Mouse (Mus musculus): ENCODE data around the gene Ang6.
"Not testable (repeated sequence)": the region's sequence is repeated elsewhere in the genome, so short reads cannot be mapped to it uniquely, and the experiment has no call there.

Ang6 gene

DNA sequence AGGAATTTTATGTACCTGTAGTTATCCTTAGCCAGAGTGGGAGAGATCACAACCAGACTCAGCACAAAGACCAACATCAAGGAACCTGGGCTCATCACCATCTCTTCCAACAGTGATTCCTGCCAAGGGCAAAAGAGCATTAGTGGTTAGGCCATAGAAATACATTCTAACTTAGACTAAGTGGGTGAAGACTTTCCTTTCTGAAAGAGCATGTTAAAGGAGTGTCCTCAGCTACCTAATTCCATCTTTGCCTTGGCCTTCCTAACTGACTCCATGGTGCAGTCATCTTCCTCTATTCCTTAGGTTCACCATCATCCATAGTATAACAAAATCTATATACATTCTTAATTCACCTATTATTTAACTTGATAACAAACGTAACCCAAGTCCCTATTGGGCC, at the start of gene Ang6:
TSS of gene Ang6 (minus strand) at position 101 of the 400 bp plus-strand sequence.
- DNase-seq (ENCODE audit: extremely low spot score, low spot score): no peak

DNA sequence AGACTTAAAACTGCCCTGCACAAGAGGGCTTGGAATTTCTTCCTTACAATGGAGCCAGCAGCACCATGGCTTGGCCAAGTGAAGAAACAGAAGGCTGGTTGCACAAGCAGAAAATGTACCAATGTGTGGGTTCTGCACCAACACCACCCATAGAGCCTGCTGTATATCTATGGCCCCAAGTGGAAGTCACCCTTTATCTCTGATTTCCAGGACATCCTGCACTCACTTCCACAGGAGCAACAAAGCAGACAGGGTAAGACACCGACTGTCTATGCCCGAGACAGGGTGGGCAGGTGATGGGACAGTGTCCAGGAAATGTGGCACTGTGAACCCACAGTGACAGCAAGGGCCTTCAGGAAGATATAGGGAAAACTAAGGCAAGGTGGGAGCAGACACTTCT, 44.5 kb upstream of the Ang6 start:
- not testable (repeated sequence) for DNase-seq (ENCODE audit: extremely low spot score, low spot score)

DNA sequence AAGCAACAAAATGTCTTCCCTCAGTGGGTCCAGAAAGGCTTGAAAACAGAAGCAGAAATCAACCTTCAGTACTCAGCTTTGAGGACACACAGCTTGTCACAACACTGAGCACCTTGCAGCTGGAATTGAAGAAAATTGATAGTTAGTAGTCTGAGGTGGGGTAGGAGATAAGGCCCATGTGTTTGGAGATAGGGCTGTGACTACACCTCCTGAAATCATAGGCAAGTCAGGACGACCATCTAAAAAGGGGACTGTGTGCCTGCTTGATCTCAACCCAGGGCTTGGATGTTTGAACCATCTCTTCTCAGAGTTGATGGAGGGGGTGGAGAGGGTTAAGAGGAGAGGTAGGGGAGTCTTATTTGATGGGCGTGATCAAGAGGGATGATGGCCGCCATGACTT, 29.8 kb upstream of the Ang6 start:
- not testable (repeated sequence) for DNase-seq (ENCODE audit: extremely low spot score, low spot score)

DNA sequence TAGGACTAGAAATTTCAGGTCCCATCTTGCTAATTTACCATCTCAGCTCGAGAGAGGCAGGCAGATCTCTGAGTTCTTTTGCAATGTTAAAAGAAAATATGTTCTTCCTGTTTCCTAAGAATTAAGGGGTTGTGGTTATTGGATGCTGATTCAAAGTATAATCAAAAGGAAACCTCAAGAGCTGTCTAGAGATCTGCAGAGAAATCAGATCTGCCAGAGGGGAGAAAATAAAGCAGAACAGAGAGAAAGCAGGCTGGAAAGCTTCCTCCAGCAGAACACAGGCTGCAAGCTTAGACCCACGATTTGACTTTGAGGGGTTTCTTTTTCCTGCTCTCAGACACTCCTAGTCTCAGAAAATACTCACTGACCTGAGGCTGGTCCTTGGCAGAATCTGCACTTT, 7.6 kb upstream of the Ang6 start:
- not testable (repeated sequence) for DNase-seq (ENCODE audit: extremely low spot score, low spot score)

DNA sequence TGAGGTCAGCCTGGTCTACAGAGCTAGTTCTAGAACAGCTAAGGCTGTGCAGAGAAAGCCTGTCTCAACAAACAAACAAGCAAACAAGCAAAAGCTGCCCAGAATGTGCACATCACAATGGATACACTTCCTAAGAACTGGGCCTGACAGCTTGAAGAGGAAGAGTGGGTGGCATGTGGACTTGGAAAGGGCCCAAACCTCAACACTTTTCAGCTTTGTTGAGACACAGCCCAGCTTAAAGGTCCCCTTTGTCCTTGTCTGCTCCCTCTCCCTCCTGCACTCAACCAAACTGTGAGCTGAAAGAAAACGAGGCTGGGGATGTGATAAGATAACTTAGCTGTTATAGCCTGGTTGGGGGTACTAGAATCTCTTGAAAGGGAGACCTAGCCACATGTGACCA, 6.0 kb upstream of the Ang6 start:
- not testable (repeated sequence) for DNase-seq (ENCODE audit: extremely low spot score, low spot score)

DNA sequence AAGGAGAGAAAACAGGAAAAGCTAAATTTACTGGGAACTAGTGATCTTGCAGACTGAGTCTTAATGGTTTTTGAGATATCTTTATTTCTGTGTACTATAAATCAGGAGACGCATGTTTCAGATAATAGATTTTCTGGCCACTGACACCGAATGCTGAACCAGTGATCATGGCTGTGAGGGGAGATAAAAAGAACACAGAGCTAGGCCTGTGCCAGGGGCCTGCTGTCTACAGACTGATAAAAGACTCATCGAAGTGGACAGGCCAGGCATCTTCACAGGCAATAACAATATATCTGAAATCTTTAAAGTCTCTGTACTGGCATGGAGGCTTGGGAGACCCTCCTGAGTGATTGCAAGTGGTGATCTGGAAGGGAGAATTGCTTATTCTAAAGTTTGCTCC, 469 bp downstream of the Ang6 start:
- no peak for DNase-seq (ENCODE audit: extremely low spot score, low spot score)

DNA sequence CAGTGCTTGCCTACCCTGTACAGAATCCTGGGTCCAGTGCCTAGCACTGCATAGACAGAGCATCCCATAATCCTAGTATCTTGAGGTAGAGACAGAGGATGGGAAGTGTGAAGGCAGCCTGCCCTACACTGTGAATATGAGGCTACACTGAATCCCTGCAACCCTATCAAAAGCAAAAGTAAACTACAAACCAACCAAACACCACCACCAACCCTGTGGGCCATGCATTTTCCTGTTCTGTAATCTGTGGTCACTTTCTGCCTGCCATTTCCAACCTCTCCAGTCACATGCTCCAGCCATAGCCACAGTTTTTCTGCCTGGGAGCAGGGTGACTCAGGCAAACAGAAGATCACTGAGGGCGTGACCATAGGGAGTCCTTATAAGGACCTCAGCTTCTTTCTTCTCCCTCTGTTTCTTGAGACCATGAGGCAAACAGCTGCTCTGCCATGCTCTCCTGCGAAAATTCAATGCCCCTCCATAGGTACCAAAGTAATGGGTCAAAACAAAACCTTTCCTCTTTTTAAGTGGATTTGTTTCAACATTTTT, 3.5 kb downstream of the Ang6 start:
- DNase-seq (ENCODE audit: extremely low spot score, low spot score): not testable (repeated sequence)

DNA sequence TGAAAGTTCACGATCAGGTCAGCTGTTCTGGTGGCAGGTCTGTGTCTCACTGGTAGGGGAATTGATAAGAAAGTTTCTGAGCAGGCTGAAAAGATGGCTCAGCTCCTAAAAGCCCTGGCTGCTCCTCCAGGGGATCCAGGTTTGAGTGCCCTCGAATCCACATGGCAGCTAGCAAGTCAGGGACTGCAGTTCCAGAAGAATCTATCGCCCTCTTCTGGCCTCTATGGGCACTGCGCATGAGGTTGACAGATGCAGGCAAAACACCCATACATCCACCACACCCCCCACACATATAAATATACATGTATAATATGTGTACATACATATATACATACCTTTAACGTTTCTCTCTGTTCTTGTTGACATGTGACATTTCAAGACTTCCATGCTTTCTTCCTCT, 14.7 kb downstream of the Ang6 start:
- peak; percentile 71 for DNase-seq (ENCODE audit: extremely low spot score, low spot score)

DNA sequence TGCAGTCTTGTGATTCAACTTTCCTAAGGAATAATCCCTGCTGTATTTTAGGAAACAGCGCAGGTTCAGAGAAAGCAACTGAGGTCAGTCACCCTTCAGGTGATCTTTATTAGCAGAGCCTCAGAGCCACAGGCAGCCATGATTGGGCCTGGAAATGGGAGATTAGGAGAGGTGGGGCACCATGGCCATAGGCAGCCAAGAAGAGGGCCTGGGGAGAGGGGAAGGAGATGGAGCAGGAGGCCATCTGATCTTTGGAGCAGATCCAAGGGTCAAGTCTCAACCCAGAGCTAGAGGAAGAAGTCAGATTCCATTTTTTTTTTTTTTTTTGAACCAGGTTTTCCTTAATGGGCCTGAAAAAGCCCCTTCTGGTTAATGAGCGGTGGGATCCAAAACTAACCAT, 15.9 kb downstream of the Ang6 start:
- DNase-seq (ENCODE audit: extremely low spot score, low spot score): no peak

DNA sequence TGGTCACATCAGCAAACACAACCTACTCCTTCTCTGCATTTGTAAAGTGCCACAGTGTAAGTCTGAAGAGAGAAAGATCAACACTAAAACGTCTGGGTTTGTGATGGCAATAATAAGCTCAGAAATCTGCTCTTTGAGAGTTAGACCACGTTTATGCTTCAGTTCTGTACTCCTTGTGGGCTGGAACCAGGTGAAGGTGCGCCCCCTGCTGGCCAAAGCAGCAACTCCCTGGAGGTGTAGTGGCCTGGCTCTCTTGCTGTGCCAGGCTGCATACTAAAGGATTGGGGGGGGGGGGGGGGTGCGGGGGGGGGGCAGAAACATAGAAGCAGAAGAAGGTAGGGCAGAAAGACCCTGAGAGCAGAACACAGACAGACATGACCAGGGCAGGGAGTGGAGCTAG, 18.2 kb downstream of the Ang6 start:
- peak; percentile 75 for DNase-seq (ENCODE audit: extremely low spot score, low spot score)

DNA sequence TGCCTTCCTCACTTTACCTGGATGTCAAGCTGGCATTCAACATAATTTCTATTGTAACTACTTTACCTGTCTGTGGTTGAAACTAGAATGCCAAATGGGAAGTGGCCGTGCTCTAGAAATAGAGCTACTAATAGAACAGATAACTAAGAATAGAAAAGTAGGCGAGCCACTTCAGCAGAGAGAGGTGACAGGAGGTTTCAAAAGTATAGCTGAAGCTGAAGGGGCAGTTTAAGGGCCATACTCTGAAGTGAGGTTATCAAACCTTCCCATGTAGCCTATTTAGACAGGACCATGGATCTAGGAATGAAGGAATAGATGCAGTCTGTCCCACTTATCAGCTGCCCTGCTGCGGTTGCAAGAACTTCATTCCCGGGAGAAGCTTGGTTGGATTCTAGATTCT, 18.6 kb downstream of the Ang6 start:
- DNase-seq (ENCODE audit: extremely low spot score, low spot score): no peak

DNA sequence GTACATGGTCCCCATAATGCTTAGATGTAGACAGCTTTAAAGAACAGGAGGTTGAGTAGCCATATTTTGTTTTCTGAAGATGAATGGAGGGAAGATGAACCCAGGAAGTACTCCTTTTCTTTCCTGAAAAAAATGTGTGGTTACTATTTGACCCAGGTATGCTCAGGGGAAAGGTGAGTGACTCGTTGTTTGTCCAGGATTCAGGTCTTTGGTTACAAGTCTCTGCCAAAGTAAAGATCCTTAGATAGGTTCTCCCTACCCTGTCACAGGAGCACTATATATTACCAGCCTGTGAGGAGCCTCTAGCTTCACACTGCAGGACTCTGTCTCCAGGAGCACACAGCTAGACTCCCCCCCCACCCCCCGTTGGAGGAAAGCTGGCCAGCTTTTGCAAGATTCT, 45.3 kb downstream of the Ang6 start, which contains the start of gene Ang5:
TSS of gene Ang5 (plus strand) at position 301 of the 400 bp plus-strand sequence.
- DNase-seq (ENCODE audit: extremely low spot score, low spot score): not testable (repeated sequence)

DNA sequence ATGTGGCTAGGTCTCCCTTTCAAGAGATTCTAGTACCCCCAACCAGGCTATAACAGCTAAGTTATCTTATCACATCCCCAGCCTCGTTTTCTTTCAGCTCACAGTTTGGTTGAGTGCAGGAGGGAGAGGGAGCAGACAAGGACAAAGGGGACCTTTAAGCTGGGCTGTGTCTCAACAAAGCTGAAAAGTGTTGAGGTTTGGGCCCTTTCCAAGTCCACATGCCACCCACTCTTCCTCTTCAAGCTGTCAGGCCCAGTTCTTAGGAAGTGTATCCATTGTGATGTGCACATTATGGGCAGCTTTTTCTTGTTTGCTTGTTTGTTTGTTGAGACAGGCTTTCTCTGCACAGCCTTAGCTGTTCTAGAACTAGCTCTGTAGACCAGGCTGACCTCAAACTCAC, 47.0 kb downstream of the Ang6 start:
- DNase-seq (ENCODE audit: extremely low spot score, low spot score): not testable (repeated sequence)

DNA sequence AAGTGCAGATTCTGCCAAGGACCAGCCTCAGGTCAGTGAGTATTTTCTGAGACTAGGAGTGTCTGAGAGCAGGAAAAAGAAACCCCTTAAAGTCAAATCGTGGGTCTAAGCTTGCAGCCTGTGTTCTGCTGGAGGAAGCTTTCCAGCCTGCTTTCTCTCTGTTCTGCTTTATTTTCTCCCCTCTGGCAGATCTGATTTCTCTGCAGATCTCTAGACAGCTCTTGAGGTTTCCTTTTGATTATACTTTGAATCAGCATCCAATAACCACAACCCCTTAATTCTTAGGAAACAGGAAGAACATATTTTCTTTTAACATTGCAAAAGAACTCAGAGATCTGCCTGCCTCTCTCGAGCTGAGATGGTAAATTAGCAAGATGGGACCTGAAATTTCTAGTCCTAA, 48.7 kb downstream of the Ang6 start:
- not testable (repeated sequence) for DNase-seq (ENCODE audit: extremely low spot score, low spot score)
